Comparison of ENCODE assay signal across 9 mouse cellular contexts in genomic region chr4:148654701-148655398, GRCm38 (mm10). TPM values are rescaled to one million over a fixed set of nuclear protein-coding genes. Genes with fewer than 3 reads are reported as not detected.
DNase-seq lines count a peak whose midpoint lies in the region; ATAC-seq and TF ChIP-seq lines count a peak whose summit lies in the region.
"Had no signal": no experiment of that assay in that cellular context is flagged by ENCODE, and none has a peak within 500 bp of the region (broad histone marks: within the 10 kb centered on the region; RNA-seq: fewer than 3 reads in every experiment).

No protein-coding gene starts in this region.

- peak; percentile 59 for TF ChIP-seq CTCF in heart, postnatal 0 days (IDR thresholded peaks at IDR 0.05; ENCODE audit: low read depth)
- TF ChIP-seq CTCF in embryonic fibroblast, embryonic 13.5 days (IDR thresholded peaks at IDR 0.05; ENCODE audit: borderline replicate concordance, insufficient read depth, low read length), result peak; percentile 33; the same call in 1 of the 2 replicates
- peak; percentile 64 for TF ChIP-seq CTCF in lung, embryonic 14.5 days (IDR thresholded peaks at IDR 0.05; ENCODE audit: low read depth)

- no peak for TF ChIP-seq EP300 in heart, postnatal 0 days (IDR thresholded peaks at IDR 0.05; ENCODE audit: low read depth)

- H3K9me3 ChIP-seq in heart, postnatal 0 days (replicated peaks; ENCODE audit: control insufficient read depth, low read length), result no peaks in the 10 kb centered on the region
- peaks cover 2% of the 10 kb centered on the region; the same call in 1 of the 2 replicates for H3K9me3 ChIP-seq in heart, embryonic 11.5 days (replicated peaks; ENCODE audit: control insufficient read depth, low read length)
- no peaks in the 10 kb centered on the region for H3K9me3 ChIP-seq in lung, embryonic 14.5 days (ENCODE audit: low read depth, low read length)
- H3K9me3 ChIP-seq in forebrain, embryonic 15.5 days, result no peaks in the 10 kb centered on the region

- H3K4me3 ChIP-seq in heart, postnatal 0 days (ENCODE audit: low read depth, low read length), result no peak overlapping the region
- no peak overlapping the region for H3K4me3 ChIP-seq in heart, embryonic 11.5 days (ENCODE audit: low read depth, low read length)
- no peak overlapping the region for H3K4me3 ChIP-seq in embryonic fibroblast, embryonic 13.5 days (ENCODE audit: insufficient read depth, low read length)
- H3K4me3 ChIP-seq in lung, embryonic 14.5 days (ENCODE audit: low read depth, low read length), result no peak overlapping the region
- no peak overlapping the region for H3K4me3 ChIP-seq in forebrain, embryonic 15.5 days
- H3K4me3 ChIP-seq: megakaryocyte, embryonic 14.5 days had no signal

- no peak overlapping the region for H3K9ac ChIP-seq in heart, postnatal 0 days (replicated peaks; ENCODE audit: low read depth, low read length)
- no peak overlapping the region for H3K9ac ChIP-seq in heart, embryonic 11.5 days (ENCODE audit: low read depth, low read length)
- no peak overlapping the region for H3K9ac ChIP-seq in lung, embryonic 14.5 days
- no peak overlapping the region for H3K9ac ChIP-seq in forebrain, embryonic 15.5 days (replicated peaks)

- H3K27me3 ChIP-seq in heart, postnatal 0 days (ENCODE audit: control insufficient read depth, insufficient read depth, low read length), result no peaks in the 10 kb centered on the region
- no peaks in the 10 kb centered on the region for H3K27me3 ChIP-seq in heart, embryonic 11.5 days (ENCODE audit: control insufficient read depth, insufficient read depth, low read length)
- H3K27me3 ChIP-seq in lung, embryonic 14.5 days (ENCODE audit: insufficient read depth, low read length), result no peaks in the 10 kb centered on the region
- no peaks in the 10 kb centered on the region for H3K27me3 ChIP-seq in forebrain, embryonic 15.5 days

- TF ChIP-seq POLR2A in embryonic fibroblast, embryonic 13.5 days (IDR thresholded peaks at IDR 0.05; ENCODE audit: low read depth, low read length), result no peak

- ATAC-seq in heart, postnatal 0 days (ENCODE audit: insufficient read depth, low read depth), result 0 out of 2 replicates have a peak, but pooled peaks have one; percentile 41
- no peak for ATAC-seq in heart, embryonic 11.5 days (replicated peaks; ENCODE audit: insufficient number of reproducible peaks, low FRiP score, low TSS enrichment)
- ATAC-seq in lung, embryonic 14.5 days (ENCODE audit: insufficient read depth), result no peak
- no peak for ATAC-seq in forebrain, embryonic 15.5 days (replicated peaks)

- no peaks in the 10 kb centered on the region for H3K4me1 ChIP-seq in heart, postnatal 0 days (ENCODE audit: control insufficient read depth, insufficient read depth)
- H3K4me1 ChIP-seq in heart, embryonic 11.5 days (ENCODE audit: control insufficient read depth, insufficient read depth, low read length), result peaks cover 16% of the 10 kb centered on the region
- no peaks in the 10 kb centered on the region for H3K4me1 ChIP-seq in embryonic fibroblast, embryonic 13.5 days (ENCODE audit: control insufficient read depth, insufficient read depth, low read length)
- H3K4me1 ChIP-seq in lung, embryonic 14.5 days (ENCODE audit: insufficient read depth), result no peaks in the 10 kb centered on the region
- H3K4me1 ChIP-seq in forebrain, embryonic 15.5 days, result no peaks in the 10 kb centered on the region

- no peak overlapping the region for H3K4me2 ChIP-seq in heart, postnatal 0 days (ENCODE audit: low read depth, low read length)
- H3K4me2 ChIP-seq in heart, embryonic 11.5 days, result no peak overlapping the region
- H3K4me2 ChIP-seq in lung, embryonic 14.5 days, result no peak overlapping the region
- no peak overlapping the region for H3K4me2 ChIP-seq in forebrain, embryonic 15.5 days (replicated peaks)

- no peak overlapping the region for H3K27ac ChIP-seq in heart, postnatal 0 days (ENCODE audit: low read depth)
- no peak overlapping the region for H3K27ac ChIP-seq in heart, embryonic 11.5 days (ENCODE audit: low read depth, low read length)
- no peak overlapping the region for H3K27ac ChIP-seq in embryonic fibroblast, embryonic 13.5 days (ENCODE audit: insufficient read depth, low read length)
- no peak overlapping the region for H3K27ac ChIP-seq in lung, embryonic 14.5 days (ENCODE audit: low read depth)
- H3K27ac ChIP-seq in forebrain, embryonic 15.5 days (replicated peaks), result no peak overlapping the region

- WGBS in heart, postnatal 0 days, result 86% methylated on average over 18 of the region's 18 CpGs
- WGBS in heart, embryonic 11.5 days (ENCODE audit: insufficient replicate concordance), result 81% methylated on average over 18 of the region's 18 CpGs
- 83% methylated on average over 18 of the region's 18 CpGs for WGBS in lung, embryonic 14.5 days
- 87% methylated on average over 18 of the region's 18 CpGs for WGBS in forebrain, embryonic 15.5 days

- H3K36me3 ChIP-seq in heart, postnatal 0 days (replicated peaks; ENCODE audit: control insufficient read depth, insufficient read depth, low read length), result no peaks in the 10 kb centered on the region
- H3K36me3 ChIP-seq in heart, embryonic 11.5 days (ENCODE audit: control insufficient read depth, insufficient read depth, low read length), result no peaks in the 10 kb centered on the region
- no peaks in the 10 kb centered on the region for H3K36me3 ChIP-seq in lung, embryonic 14.5 days (ENCODE audit: insufficient read depth)
- no peaks in the 10 kb centered on the region for H3K36me3 ChIP-seq in forebrain, embryonic 15.5 days

- no peak for DNase-seq in heart, postnatal 0 days (ENCODE audit: low spot score)
- DNase-seq in A20 (ENCODE audit: low read depth, low spot score), result peak; percentile 56
- DNase-seq in WW6 (ENCODE audit: low read depth, low spot score), result peak; percentile 84
- DNase-seq in lung, embryonic 14.5 days, result peak; percentile 60
- peak; percentile 55 to 64 for DNase-seq in thymus, postnatal 36 days

RNA-seq across cellular contexts. Expression of gene Gm572, which starts 11.7 kb away (rescaled TPM):
- total RNA-seq in heart, postnatal 0 days (2014; rRNA removed; ENCODE audit: low replicate concordance), result 0.15 and 1.0 TPM in 2 replicates
- polyA plus RNA-seq in heart, postnatal 0 days (2015; fragmentation: Nextera tagmentation; extraction: Ambion mirVana), result 0.36 and 0.70 TPM in 2 replicates
- polyA plus RNA-seq in heart, embryonic 11.5 days (2014; fragmentation: Nextera tagmentation; extraction: Ambion mirVana), result 0.19 and 0.27 TPM in 2 replicates
- polyA plus RNA-seq in embryonic fibroblast, embryonic 13.5 days (2011; ENCODE audit: insufficient read length, low read depth, missing spikeins), result not detected in 2 replicates
- polyA plus RNA-seq in lung, embryonic 14.5 days (2014; fragmentation: Nextera tagmentation; extraction: Ambion mirVana), result not detected in 2 replicates
- not detected in 2 replicates for polyA plus RNA-seq in forebrain, embryonic 15.5 days (2015; fragmentation: Nextera tagmentation; extraction: Ambion mirVana)

RNA-seq across cellular contexts. Expression of gene Tardbp, which starts 28.0 kb away (rescaled TPM):
- total RNA-seq in heart, postnatal 0 days (2014; rRNA removed; ENCODE audit: low replicate concordance), result 69.0 and 89.9 TPM in 2 replicates
- 93.5 and 100 TPM in 2 replicates for polyA plus RNA-seq in heart, postnatal 0 days (2015; fragmentation: Nextera tagmentation; extraction: Ambion mirVana)
- 118 and 135 TPM in 2 replicates for polyA plus RNA-seq in heart, embryonic 11.5 days (2014; fragmentation: Nextera tagmentation; extraction: Ambion mirVana)
- polyA plus RNA-seq in embryonic fibroblast, embryonic 13.5 days (2011; ENCODE audit: insufficient read length, low read depth, missing spikeins), result 404 and 424 TPM in 2 replicates
- polyA plus RNA-seq in lung, embryonic 14.5 days (2014; fragmentation: Nextera tagmentation; extraction: Ambion mirVana), result 172 and 186 TPM in 2 replicates
- polyA plus RNA-seq in forebrain, embryonic 15.5 days (2015; fragmentation: Nextera tagmentation; extraction: Ambion mirVana), result 272 and 274 TPM in 2 replicates

RNA-seq across cellular contexts. Expression of gene Masp2, which starts 52.5 kb away (rescaled TPM):
- total RNA-seq in heart, postnatal 0 days (2014; rRNA removed; ENCODE audit: low replicate concordance), result not detected in 2 replicates
- polyA plus RNA-seq in heart, postnatal 0 days (2015; fragmentation: Nextera tagmentation; extraction: Ambion mirVana), result not detected in 2 replicates
- polyA plus RNA-seq in heart, embryonic 11.5 days (2014; fragmentation: Nextera tagmentation; extraction: Ambion mirVana), result 0.37 TPM in 1 of 2 replicates, not detected in the other
- not detected in 2 replicates for polyA plus RNA-seq in embryonic fibroblast, embryonic 13.5 days (2011; ENCODE audit: insufficient read length, low read depth, missing spikeins)
- 0.27 and 0.39 TPM in 2 replicates for polyA plus RNA-seq in lung, embryonic 14.5 days (2014; fragmentation: Nextera tagmentation; extraction: Ambion mirVana)
- 0.68 and 1.1 TPM in 2 replicates for polyA plus RNA-seq in forebrain, embryonic 15.5 days (2015; fragmentation: Nextera tagmentation; extraction: Ambion mirVana)
